Mouse (Mus musculus) hindbrain, embryonic 11.5 days (tissue): ENCODE measurements at regions not wholly inside any gene's neighbourhood (a gene's known extent, or its start where the extent isn't known, plus 50 kb on each side); places are given as distances from the start of the nearest gene placed in this dataset.
A peak's percentile ranks its signal among the peaks of the same experiment; 100 is the strongest.

Experiments
- ATAC-seq: fragments of 200-750 bp; cut with Nextera tagmentation; 2 replicates; pipeline ENCODE4 v1.8.0; 2017; ENCODE audit warnings: mild to moderate bottlenecking, moderate TSS enrichment, moderate library complexity; ENCODE audit not compliant: low FRiP score
- DNase-seq: peaks from one replicate; pipeline ENCODE4 v3.0.0-alpha.2; 2015; ENCODE audit warnings: low spot score
- H3K27ac ChIP-seq: fragments of 300-500 bp; sonication (generic); 2 replicates; pipeline ENCODE4 v1.5.1; 2014; ENCODE audit warnings: mild to moderate bottlenecking, low read depth, low read length
- H3K27me3 ChIP-seq: fragments of 300-500 bp; sonication (generic); 2 replicates; pipeline ENCODE4 v1.6.1; 2014; ENCODE audit warnings: mild to moderate bottlenecking, low read length, moderate library complexity, mixed read lengths; ENCODE audit not compliant: control insufficient read depth, insufficient read depth
- H3K36me3 ChIP-seq: fragments of 300-500 bp; sonication (generic); 2 replicates; pipeline ENCODE4 v1.6.1; 2014; ENCODE audit warnings: mild to moderate bottlenecking, low read length, moderate library complexity, mixed read lengths; ENCODE audit not compliant: control insufficient read depth, insufficient read depth
- H3K4me1 ChIP-seq: fragments of 300-500 bp; sonication (generic); replicated peaks from 2 replicates; pipeline ENCODE4 v1.6.1; 2014; ENCODE audit warnings: low read length, mixed read lengths; ENCODE audit not compliant: control insufficient read depth, insufficient read depth
- H3K4me2 ChIP-seq: fragments of 300-500 bp; sonication (generic); replicated peaks from 2 replicates; pipeline ENCODE4 v1.6.1; 2014; ENCODE audit warnings: mild to moderate bottlenecking, low read depth, low read length
- H3K4me3 ChIP-seq: fragments of 300-500 bp; sonication (generic); 2 replicates; pipeline ENCODE4 v1.5.1; 2014; ENCODE audit warnings: low read depth, low read length
- H3K9ac ChIP-seq: fragments of 300-500 bp; sonication (generic); 2 replicates; pipeline ENCODE4 v1.6.1; 2014; ENCODE audit warnings: low read depth, low read length
- H3K9me3 ChIP-seq: fragments of 300-500 bp; sonication (generic); 2 replicates; pipeline ENCODE4 v1.6.1; 2016; ENCODE audit warnings: low read length; ENCODE audit not compliant: control insufficient read depth
- WGBS: fragments of 180-500 bp; shearing (Covaris S2); extraction: QIAGEN DNeasy Blood & Tissue Kit; methylation state at CpG from one replicate; pipeline ENCODE4 v1.1.7; 2014; 5-methylcytosine and 5-hydroxymethylcytosine counted together

DNA sequence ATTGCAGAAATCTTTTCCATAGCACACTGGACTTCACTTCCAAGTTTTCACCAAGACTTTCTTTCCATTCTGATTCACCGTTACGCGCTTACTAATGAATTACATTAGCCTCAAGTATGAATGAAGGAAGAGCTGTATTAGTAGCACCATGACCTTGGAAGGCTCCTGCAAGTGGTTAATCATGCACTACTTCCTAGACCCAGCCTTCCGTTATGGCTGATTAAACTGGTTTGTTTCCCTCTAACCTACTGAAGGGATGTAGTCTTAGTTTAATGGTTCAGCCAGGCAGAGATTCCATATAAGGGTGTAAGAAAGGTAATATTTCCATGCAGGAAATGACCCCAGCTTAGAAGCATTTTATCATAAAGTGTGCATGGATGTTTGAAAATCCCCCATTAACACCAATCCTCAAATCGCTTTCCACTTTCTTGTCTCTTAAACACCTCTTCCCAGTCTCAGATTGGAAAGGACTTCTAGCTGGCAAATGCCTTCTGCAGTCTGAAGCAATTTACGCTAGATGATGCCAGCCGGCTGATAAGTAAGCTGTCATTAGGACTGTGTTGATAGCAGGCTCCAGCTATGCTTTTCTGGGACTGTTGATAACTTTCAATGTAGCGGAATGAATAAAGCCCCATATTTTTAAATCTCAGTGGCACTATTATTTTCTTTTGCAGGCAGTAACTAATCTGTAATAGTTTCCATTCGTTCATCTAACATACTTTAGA lies 215.6 kb upstream of the Bmp2 start:
- Histone ChIP-seq H3K9me3 (no peaks in the 10 kb centered on the region), H3K36me3 (no peaks in the 10 kb centered on the region), H3K27me3 (no peaks in the 10 kb centered on the region), H3K4me1 (no peaks in the 10 kb centered on the region), H3K9ac (no peak overlapping the region), H3K4me2 (no peak overlapping the region), H3K27ac (no peak overlapping the region), H3K4me3 (no peak overlapping the region)
- DNase-seq (no peak), ATAC-seq (no peak)
- 91% methylated on average over 9 of the region's 9 CpGs for WGBS

DNA sequence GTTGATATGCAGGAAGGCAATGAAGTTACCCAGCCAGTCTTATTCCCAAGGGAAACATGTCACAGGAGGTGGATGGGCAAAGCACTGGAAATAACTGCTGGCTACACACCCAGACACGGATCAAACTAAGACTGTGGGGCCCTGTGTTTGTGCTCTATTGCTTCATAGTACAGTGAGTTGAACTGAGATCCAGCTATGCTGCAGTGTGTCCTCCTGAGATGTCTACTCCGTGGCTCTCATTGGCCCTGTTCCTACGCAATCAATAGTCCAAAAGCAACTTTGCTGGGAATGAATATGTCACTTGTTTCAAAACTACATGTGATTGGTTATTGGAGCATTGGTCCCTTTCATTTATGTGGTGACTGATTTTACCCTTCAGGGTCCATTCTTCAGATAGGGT lies 213.8 kb upstream of the Bmp2 start:
- no peaks in the 10 kb centered on the region for H3K36me3 ChIP-seq
- no peak overlapping the region for H3K4me2 ChIP-seq
- 93% methylated on average over 3 of the region's 3 CpGs for WGBS
- no peaks in the 10 kb centered on the region for H3K27me3 ChIP-seq
- no peak for ATAC-seq
- no peak overlapping the region for H3K27ac ChIP-seq
- no peaks in the 10 kb centered on the region for H3K4me1 ChIP-seq
- no peak overlapping the region for H3K4me3 ChIP-seq
- no peaks in the 10 kb centered on the region for H3K9me3 ChIP-seq
- DNase-seq, result no peak
- H3K9ac ChIP-seq, result no peak overlapping the region

DNA sequence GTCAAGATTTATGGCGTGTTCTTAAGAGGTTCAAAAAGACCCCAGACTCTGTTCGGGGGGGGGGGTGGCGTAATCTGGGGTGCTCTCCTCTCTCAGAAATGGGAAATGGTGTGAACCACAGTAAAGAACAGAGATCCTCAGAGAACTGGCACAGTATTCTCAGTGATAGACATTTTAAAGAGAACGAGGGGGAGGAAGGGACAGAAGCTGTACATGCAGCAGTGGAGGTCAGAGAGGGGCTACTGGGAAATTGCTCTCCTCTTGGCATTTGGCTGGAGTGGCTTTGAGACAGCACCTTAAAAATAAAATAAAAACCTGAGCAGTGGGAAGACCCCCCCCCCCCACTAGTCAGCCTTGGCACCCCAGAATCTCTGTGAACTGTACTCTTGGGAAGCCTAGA lies 210.6 kb upstream of the Bmp2 start:
- Histone ChIP-seq H3K27me3 (no peaks in the 10 kb centered on the region), H3K9me3 (no peaks in the 10 kb centered on the region), H3K9ac (no peak overlapping the region), H3K4me3 (no peak overlapping the region), H3K36me3 (no peaks in the 10 kb centered on the region), H3K4me2 (no peak overlapping the region), H3K27ac (no peak overlapping the region), H3K4me1 (no peaks in the 10 kb centered on the region)
- ATAC-seq, result no peak
- 86% methylated on average over 4 of the region's 4 CpGs for WGBS
- DNase-seq, result no peak

DNA sequence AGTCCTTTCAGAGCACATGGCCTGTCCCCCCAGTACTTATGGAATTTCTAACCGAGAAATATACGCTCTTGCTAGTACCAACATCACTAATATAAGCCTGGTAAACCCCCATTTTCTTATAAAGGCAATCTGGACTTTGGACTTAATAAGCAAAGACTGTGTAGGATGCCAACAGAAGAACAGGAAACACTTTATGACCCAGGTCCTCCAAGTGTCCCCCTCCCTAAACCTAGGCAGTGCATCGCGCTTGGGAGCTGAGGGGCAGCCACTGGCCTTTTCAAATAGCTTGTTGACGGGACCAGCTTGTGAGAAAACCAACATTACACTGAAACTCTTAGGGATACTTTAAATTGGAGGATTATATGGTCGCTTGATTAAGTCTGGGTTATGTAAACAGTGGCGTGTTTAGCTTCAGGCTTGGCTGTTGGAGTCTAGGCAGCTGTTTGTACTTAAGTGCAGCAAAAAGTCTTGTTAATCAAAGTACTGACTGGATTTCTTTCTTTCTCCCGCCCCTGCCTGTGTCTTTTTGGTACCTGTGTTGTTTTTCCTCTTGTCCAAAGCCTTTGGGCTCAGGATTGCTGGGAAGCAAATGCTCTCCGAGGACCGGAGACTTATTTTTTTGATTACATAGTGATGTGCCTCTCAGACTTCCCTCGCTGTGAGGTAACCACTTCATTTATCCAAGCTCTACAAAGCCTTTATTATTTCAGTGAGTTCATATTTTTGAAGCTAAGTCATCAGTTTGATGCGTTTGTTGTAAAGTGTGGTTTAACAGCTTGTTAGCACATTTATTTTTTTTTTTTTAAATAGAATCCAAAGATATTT lies 205.8 kb upstream of the Bmp2 start:
- no peak for ATAC-seq
- 56% methylated on average over 12 of the region's 12 CpGs for WGBS
- H3K36me3 ChIP-seq, result no peaks in the 10 kb centered on the region
- H3K4me1 ChIP-seq, result no peaks in the 10 kb centered on the region
- no peak overlapping the region for H3K4me2 ChIP-seq
- DNase-seq, result peak; percentile 10
- peaks cover 3% of the 10 kb centered on the region; the same call in 1 of the 2 replicates for H3K27me3 ChIP-seq
- H3K4me3 ChIP-seq, result no peak overlapping the region
- H3K27ac ChIP-seq, result no peak overlapping the region
- no peaks in the 10 kb centered on the region for H3K9me3 ChIP-seq
- no peak overlapping the region for H3K9ac ChIP-seq

DNA sequence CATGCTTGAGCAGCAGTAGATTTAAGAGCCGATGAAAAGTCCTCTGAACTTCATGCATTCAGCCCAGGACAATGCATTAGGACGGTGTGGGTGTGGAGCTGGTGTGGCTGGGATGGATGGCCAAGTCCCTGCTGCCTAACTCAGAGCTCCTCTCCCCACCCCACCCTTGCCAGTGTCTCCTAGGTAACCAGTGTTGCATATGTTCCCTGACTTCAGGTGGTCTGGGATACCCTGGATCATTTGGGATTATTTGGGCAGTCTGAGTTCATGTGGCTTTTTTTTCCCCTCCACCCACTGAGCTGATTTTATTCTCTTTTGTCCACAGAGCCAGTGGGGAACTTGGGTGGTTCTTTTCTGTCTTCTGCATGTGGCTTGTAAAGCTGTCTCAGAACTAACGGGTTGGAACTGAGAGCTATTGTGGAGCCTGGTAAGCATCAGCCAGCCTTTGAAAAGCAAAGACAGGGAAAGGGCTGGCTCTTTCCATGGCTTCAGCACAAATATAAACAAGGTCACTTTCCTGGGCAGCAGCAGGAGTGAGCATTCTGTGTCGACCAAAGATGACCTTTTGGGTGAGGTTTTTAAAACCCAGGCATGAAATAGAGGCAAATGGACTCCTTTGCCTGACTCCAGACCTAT lies 205.1 kb upstream of the Bmp2 start:
- H3K27me3 ChIP-seq, result peaks cover 3% of the 10 kb centered on the region; the same call in 1 of the 2 replicates
- peak; percentile 18 for DNase-seq
- 15% methylated on average over 4 of the region's 4 CpGs for WGBS

DNA sequence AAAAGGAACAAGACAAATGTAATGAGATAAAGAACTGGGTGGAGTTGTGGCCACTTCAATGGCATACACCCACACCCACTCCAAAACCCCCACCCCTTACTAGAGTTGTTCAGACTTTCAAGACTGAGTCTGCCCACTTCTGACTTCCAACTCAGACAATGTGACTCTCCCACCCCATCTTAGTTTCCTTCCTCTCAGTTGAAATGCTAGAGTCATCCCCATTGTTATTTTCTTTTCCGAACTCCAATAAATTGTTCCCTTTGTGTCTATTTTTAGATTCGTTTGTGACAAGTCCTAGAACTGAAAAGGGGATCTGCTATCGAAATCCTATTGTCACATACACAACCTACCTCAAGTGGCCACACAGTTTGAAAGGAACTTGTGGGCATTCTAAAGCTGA lies 200.7 kb upstream of the Bmp2 start:
- no peaks in the 10 kb centered on the region for H3K9me3 ChIP-seq
- no peak overlapping the region for H3K9ac ChIP-seq
- no peaks in the 10 kb centered on the region for H3K36me3 ChIP-seq
- H3K27ac ChIP-seq, result no peak overlapping the region
- no peaks in the 10 kb centered on the region for H3K4me1 ChIP-seq
- peaks cover 3% of the 10 kb centered on the region; the same call in 1 of the 2 replicates for H3K27me3 ChIP-seq
- DNase-seq (no peak), ATAC-seq (no peak)
- no peak overlapping the region for H3K4me2 ChIP-seq
- 75% methylated on average over 3 of the region's 3 CpGs for WGBS
- H3K4me3 ChIP-seq, result no peak overlapping the region

More for the DNA sequence above, 205.1 kb upstream of the Bmp2 start:
- Histone ChIP-seq H3K4me1 (no peaks in the 10 kb centered on the region), H3K4me2 (no peak overlapping the region), H3K27ac (no peak overlapping the region), H3K9ac (no peak overlapping the region), H3K9me3 (no peaks in the 10 kb centered on the region), H3K4me3 (no peak overlapping the region), H3K36me3 (no peaks in the 10 kb centered on the region)
- peak; percentile 82 for ATAC-seq

DNA sequence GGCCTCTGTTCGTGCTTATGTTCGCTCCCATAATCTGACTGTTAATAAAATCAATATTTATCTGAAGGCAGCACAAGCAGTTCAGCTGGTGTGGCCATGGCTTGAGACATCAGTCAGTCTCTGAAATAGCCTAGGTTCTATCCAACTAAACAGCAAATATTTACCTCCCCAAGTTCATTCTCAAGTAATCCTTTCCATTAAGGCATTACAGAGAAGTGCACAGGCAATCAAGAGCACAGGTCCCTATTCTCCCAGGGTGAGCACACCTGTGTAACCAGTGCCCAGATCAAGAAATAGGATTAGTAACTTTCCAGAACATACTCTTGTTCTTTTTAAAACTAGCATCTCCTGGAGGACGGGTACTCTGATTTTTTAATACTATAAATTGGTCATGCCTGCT lies 199.2 kb upstream of the Bmp2 start:
- no peak overlapping the region for H3K4me3 ChIP-seq
- no peak overlapping the region for H3K27ac ChIP-seq
- H3K4me2 ChIP-seq, result no peak overlapping the region
- no peak overlapping the region for H3K9ac ChIP-seq
- no peaks in the 10 kb centered on the region for H3K36me3 ChIP-seq
- ATAC-seq, result no peak
- 88% methylated on average over 3 of the region's 3 CpGs for WGBS
- peaks cover 3% of the 10 kb centered on the region; the same call in 1 of the 2 replicates for H3K27me3 ChIP-seq
- H3K9me3 ChIP-seq, result no peaks in the 10 kb centered on the region
- no peak for DNase-seq
- H3K4me1 ChIP-seq, result no peaks in the 10 kb centered on the region

DNA sequence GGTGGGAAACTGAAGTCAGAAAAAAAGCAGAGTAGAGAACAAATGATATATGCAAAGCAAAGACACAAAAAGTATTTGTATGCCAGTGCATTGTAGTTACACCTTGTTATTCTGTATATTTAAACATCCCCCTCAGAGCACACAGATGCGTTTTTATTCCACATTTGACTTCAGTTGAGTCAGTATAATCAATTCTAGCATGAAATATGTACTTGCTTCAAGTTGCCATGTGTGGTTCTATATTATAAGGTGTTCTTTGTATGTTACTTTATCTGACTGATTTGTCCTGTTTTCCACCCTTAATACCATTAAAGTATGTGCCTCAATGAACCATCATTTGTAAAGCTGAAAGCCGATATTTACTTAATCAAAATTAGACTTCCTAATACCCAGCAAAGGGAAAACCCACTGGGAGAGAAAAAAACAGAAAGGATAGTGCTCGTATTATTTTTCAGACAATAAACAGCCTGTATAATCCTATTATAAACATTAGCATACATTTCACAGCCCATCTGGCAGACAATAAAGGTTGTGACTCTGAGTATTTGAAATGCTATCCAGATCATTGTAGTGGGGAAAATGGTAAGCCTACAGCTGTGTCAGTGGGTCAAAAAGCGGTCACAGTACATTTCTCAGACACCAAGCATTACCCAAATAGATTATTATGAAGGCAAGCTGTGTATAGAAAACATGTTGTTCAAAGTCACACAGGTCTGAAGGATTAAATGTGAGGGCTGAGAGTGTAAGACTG lies 189.1 kb upstream of the Bmp2 start:
- peak; percentile 88 for ATAC-seq
- Histone ChIP-seq H3K4me2 (no peak overlapping the region), H3K27me3 (peaks cover 9% of the 10 kb centered on the region; the same call in 1 of the 2 replicates), H3K4me1 (no peaks in the 10 kb centered on the region), H3K27ac (no peak overlapping the region), H3K36me3 (no peaks in the 10 kb centered on the region), H3K4me3 (no peak overlapping the region), H3K9ac (no peak overlapping the region), H3K9me3 (no peaks in the 10 kb centered on the region)
- 50% methylated on average over 4 of the region's 4 CpGs for WGBS
- peak; percentile 39 for DNase-seq
